Mouse (Mus musculus): ENCODE measurements at regions not wholly inside any gene's neighbourhood (a gene's known extent, or its start where the extent isn't known, plus 50 kb on each side); places are given as distances from the start of the nearest gene placed in this dataset.
A peak's percentile ranks its signal among the peaks of the same experiment; 100 is the strongest.

DNA sequence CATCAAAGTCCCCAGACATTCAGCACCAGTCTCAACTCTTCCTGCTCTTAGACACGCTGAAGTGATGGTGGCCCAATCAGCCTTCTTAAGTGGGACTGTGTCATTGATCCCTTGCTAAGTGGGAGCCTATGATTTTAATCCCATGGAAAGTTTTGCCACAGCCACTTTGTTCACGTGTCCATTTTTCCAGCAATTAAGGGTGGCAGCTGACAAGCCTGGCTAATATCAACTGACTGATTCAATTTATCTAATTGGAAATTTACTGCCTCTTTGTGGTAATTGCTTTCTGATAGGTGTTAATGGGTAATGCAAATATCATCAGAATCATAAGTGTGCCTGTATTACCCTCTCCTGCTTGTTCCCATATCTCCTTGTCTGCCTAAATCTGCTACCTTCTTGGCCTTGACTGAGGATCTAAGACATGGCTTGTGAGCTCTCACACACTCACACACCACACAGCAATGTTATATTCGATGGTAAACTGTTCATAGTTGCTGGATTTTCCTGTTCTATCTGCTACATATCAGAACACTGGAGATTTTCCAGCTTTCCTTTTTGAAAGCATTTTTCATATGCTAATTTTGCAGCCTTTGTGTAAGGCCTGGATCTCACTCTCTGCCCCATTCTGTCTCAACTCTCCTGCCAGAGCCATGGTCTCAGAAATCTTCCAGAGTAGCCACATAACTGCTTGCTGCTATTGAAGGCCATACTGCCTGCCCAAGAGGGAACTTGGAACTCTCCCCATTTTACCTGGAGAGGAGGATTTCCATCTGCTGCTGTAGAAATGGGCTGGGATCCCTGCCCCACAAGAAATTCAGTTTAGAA is 2785.4 kb upstream of the 5930422O12Rik start:
- in situ Hi-C loops (cut with MboI; ENCODE audit: low sequenced_read_pairs in 2 of 2, unreplicated experiment in 2 of 2): no loop called here
- Histone ChIP-seq H3K4me1 (ENCODE audit: control insufficient read depth in 2 of 2, insufficient read depth in 2 of 2, low read length in 2 of 2, poor library complexity in 1 of 2) (no peaks in the 10 kb centered on the region), H3K9ac (ENCODE audit: insufficient read depth, low read depth, low read length, poor library complexity, severe bottlenecking) (no peak overlapping the region), H3K4me3 (ENCODE audit: insufficient read depth in 1 of 2, low read depth in 1 of 2, low read length in 2 of 2, poor library complexity in 1 of 2, severe bottlenecking in 1 of 2) (no peak overlapping the region), H3K27ac (ENCODE audit: insufficient read depth, low read depth, low read length, poor library complexity, severe bottlenecking) (no peak overlapping the region), H3K36me3 (ENCODE audit: control insufficient read depth, insufficient read depth, low read length, poor library complexity, severe bottlenecking) (no peaks in the 10 kb centered on the region), H3K9me3 (ENCODE audit: control insufficient read depth, insufficient read depth, low read depth, low read length) (no peaks in the 10 kb centered on the region)
- TF ChIP-seq MAFK (IDR thresholded peaks at IDR 0.05; ENCODE audit: insufficient read depth, low read depth, low read length) (no peak), ZC3H11A (IDR thresholded peaks at IDR 0.05; ENCODE audit: borderline replicate concordance, low read depth, low read length) (no peak), ZNF384 (IDR thresholded peaks at IDR 0.05; ENCODE audit: low read depth, low read length) (no peak), CHD2 (IDR thresholded peaks at IDR 0.05; ENCODE audit: low read depth, low read length) (no peak), HCFC1 (IDR thresholded peaks at IDR 0.05; ENCODE audit: borderline replicate concordance, insufficient read depth, low read length) (no peak)
- DNase-seq (ENCODE audit: low read depth, low spot score): no peak

DNA sequence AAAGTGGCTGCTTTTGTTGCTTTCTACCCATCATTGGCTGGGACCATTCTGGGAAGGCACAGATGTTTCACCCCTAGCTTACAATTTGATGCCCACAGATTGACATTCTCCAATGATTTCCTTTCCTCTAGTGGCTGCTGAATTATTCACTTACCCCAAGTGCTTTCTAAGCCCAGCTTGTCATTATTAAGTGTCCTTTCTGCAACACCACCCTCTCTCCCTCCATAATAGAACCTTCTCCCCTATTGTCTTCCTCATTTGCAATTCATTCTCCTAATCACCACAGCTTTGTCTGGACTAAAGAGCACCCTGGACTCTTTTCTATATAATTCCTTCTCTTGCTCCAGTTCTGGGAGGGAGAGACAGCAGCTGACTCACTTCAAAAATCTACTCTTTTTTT is 2780.0 kb upstream of the 5930422O12Rik start:
- Histone ChIP-seq H3K36me3 (ENCODE audit: control insufficient read depth, insufficient read depth, low read length, poor library complexity, severe bottlenecking) (no peaks in the 10 kb centered on the region), H3K4me3 (ENCODE audit: insufficient read depth in 1 of 2, low read depth in 1 of 2, low read length in 2 of 2, poor library complexity in 1 of 2, severe bottlenecking in 1 of 2) (no peak overlapping the region), H3K9ac (ENCODE audit: insufficient read depth, low read depth, low read length, poor library complexity, severe bottlenecking) (no peak overlapping the region), H3K27ac (ENCODE audit: insufficient read depth, low read depth, low read length, poor library complexity, severe bottlenecking) (no peak overlapping the region), H3K4me1 (ENCODE audit: control insufficient read depth in 2 of 2, insufficient read depth in 2 of 2, low read length in 2 of 2, poor library complexity in 1 of 2) (no peaks in the 10 kb centered on the region), H3K9me3 (ENCODE audit: control insufficient read depth, insufficient read depth, low read depth, low read length) (no peaks in the 10 kb centered on the region)
- in situ Hi-C loops (cut with MboI; ENCODE audit: low sequenced_read_pairs in 2 of 2, unreplicated experiment in 2 of 2): no loop called here
- peak; percentile 29 for DNase-seq (ENCODE audit: low read depth, low spot score)
- peak; percentile 82 for TF ChIP-seq ZNF384 (IDR thresholded peaks at IDR 0.05; ENCODE audit: low read depth, low read length)
- no peak for TF ChIP-seq HCFC1 (IDR thresholded peaks at IDR 0.05; ENCODE audit: borderline replicate concordance, insufficient read depth, low read length)

DNA sequence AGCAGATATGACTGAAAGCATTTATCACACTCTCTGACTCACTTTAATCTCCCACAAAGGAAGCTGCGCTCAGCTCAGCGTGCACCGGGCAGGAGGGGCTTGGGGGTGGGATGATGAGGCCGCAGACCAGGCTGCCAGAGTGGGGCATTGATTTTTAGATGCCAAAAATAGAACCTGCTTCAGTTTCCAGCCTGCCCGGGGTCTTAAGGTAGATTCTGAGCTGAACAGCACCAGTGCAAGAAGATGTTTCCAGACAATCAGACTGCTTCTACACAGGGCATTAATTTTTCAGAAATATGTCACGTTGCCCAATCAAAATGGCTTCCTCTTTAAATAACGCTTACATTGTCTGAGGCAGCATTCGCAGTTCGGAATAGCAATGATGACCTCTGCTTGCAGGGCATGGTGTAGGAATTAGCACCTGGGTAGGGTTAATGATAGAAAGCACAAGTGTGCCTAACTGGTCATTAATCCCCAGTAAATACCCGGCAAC is 2772.7 kb upstream of the 5930422O12Rik start:
- in situ Hi-C loops (cut with MboI; ENCODE audit: low sequenced_read_pairs in 2 of 2, unreplicated experiment in 2 of 2): no loop called here
- no peak overlapping the region for H3K4me3 ChIP-seq (ENCODE audit: insufficient read depth in 1 of 2, low read depth in 1 of 2, low read length in 2 of 2, poor library complexity in 1 of 2, severe bottlenecking in 1 of 2)
- H3K4me1 ChIP-seq (ENCODE audit: control insufficient read depth in 2 of 2, insufficient read depth in 2 of 2, low read length in 2 of 2, poor library complexity in 1 of 2): no peaks in the 10 kb centered on the region
- no peak for DNase-seq (ENCODE audit: low read depth, low spot score)
- H3K36me3 ChIP-seq (ENCODE audit: control insufficient read depth, insufficient read depth, low read length, poor library complexity, severe bottlenecking): no peaks in the 10 kb centered on the region
- no peak overlapping the region for H3K27ac ChIP-seq (ENCODE audit: insufficient read depth, low read depth, low read length, poor library complexity, severe bottlenecking)
- TF ChIP-seq HCFC1 (IDR thresholded peaks at IDR 0.05; ENCODE audit: borderline replicate concordance, insufficient read depth, low read length) (no peak), ZC3H11A (IDR thresholded peaks at IDR 0.05; ENCODE audit: borderline replicate concordance, low read depth, low read length) (no peak), CHD2 (IDR thresholded peaks at IDR 0.05; ENCODE audit: low read depth, low read length) (no peak), ZNF384 (IDR thresholded peaks at IDR 0.05; ENCODE audit: low read depth, low read length) (no peak), MAFK (IDR thresholded peaks at IDR 0.05; ENCODE audit: insufficient read depth, low read depth, low read length) (no peak)
- H3K9ac ChIP-seq (ENCODE audit: insufficient read depth, low read depth, low read length, poor library complexity, severe bottlenecking): no peak overlapping the region
- no peaks in the 10 kb centered on the region for H3K9me3 ChIP-seq (ENCODE audit: control insufficient read depth, insufficient read depth, low read depth, low read length)

DNA sequence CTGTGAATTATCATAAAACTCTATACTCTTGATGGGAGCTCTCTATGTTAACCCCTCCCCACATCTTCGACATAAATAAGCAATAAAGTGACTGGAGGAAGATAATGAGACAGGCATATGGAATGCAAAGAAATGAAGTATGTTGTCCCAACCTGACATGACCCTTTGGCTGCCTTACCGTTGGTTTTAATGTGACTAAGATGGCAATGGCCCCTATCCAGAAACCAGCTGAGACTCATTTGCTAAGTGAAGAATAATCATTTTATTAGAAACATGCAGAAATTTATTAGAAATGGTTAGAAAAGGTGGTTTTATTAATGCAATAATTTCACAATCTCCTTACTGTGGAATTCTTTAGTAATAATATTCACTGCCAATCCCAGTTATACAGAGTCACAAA is 2767.2 kb upstream of the 5930422O12Rik start:
- no peaks in the 10 kb centered on the region for H3K36me3 ChIP-seq (ENCODE audit: control insufficient read depth, insufficient read depth, low read length, poor library complexity, severe bottlenecking)
- in situ Hi-C loops (cut with MboI; ENCODE audit: low sequenced_read_pairs in 2 of 2, unreplicated experiment in 2 of 2): no loop called here
- H3K9ac ChIP-seq (ENCODE audit: insufficient read depth, low read depth, low read length, poor library complexity, severe bottlenecking): no peak overlapping the region
- no peak overlapping the region for H3K27ac ChIP-seq (ENCODE audit: insufficient read depth, low read depth, low read length, poor library complexity, severe bottlenecking)
- no peak overlapping the region for H3K4me3 ChIP-seq (ENCODE audit: insufficient read depth in 1 of 2, low read depth in 1 of 2, low read length in 2 of 2, poor library complexity in 1 of 2, severe bottlenecking in 1 of 2)
- no peak for DNase-seq (ENCODE audit: low read depth, low spot score)
- no peaks in the 10 kb centered on the region for H3K9me3 ChIP-seq (ENCODE audit: control insufficient read depth, insufficient read depth, low read depth, low read length)
- TF ChIP-seq ZC3H11A (IDR thresholded peaks at IDR 0.05; ENCODE audit: borderline replicate concordance, low read depth, low read length) (no peak), HCFC1 (IDR thresholded peaks at IDR 0.05; ENCODE audit: borderline replicate concordance, insufficient read depth, low read length) (no peak), CHD2 (IDR thresholded peaks at IDR 0.05; ENCODE audit: low read depth, low read length) (no peak), ZNF384 (IDR thresholded peaks at IDR 0.05; ENCODE audit: low read depth, low read length) (no peak), MAFK (IDR thresholded peaks at IDR 0.05; ENCODE audit: insufficient read depth, low read depth, low read length) (no peak)
- H3K4me1 ChIP-seq (ENCODE audit: control insufficient read depth in 2 of 2, insufficient read depth in 2 of 2, low read length in 2 of 2, poor library complexity in 1 of 2): no peaks in the 10 kb centered on the region
